Mouse (Mus musculus): ENCODE results near the gene Kcnip4. TPM values are rescaled to one million over a fixed set of nuclear protein-coding genes. Genes with fewer than 3 reads are reported as not detected.
A peak's percentile ranks its signal among the peaks of the same experiment; 100 is the strongest.

The Kcnip4 gene
- polyA plus RNA-seq (2015; fragmentation: Nextera tagmentation; extraction: Ambion mirVana): 18.4 and 21.2 TPM in 2 replicates

DNA sequence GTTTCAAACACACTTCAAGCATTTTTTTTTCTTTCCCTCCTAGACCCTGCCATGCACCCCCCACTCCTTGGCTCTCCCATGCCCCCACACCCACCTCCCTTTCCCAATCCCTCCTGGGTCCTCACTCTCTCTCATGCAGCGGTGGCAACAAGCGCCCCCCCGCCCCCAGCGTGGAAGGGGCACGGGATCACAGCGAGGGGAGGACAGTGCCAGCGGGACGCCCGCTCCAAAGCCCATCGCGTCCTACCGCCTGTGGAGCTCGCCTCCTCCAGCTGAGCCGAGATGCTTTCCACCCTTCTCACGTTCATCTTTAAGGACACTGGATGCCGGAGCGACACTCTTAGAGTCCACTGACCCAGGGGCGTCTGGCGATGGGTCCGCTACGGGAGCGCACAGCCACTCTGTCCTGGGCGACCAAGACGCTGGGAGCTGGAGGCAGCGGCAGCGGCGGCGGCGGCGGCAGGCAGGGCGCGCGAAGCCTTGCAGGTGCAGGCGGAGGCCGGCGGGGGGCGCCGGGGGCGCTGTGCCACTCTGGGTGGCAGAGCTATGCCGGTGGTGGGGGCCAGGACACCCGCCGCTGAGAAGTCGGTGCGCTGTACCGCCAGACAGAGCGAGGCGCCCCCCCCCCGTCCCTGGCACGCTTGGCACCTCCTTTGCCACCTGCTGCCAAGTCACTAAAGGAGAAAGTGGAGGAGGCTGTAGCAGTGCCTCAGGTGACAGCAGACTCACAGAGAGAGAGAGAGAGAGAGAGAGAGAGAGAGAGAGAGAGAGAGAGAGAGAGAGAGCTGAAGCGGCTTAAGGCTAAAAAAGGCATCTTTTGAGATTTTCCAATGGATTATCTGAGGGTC is at the start of gene Kcnip4:
Gene Kcnip4 (minus strand): TSS at position 514 of the 848 bp plus-strand sequence.
- 0 out of 2 replicates have a peak, but pooled peaks cover 9% of the 10 kb centered on the region for H3K27me3 ChIP-seq
- peak within 1 kb of the TSS; percentile 93 for H3K4me2 ChIP-seq
- no peak within 1 kb of the TSS for H3K27ac ChIP-seq (replicated peaks)
- H3K36me3 ChIP-seq: no peaks in the 10 kb centered on the region
- ATAC-seq (ENCODE audit: low FRiP score, low read depth): peak; percentile 90
- no peaks in the 10 kb centered on the region for H3K9me3 ChIP-seq
- under 1% methylated on average over 49 of the region's 50 CpGs for WGBS
- no peaks in the 10 kb centered on the region for H3K4me1 ChIP-seq (replicated peaks)
- H3K4me3 ChIP-seq: peak within 1 kb of the TSS; percentile 59
- H3K9ac ChIP-seq: peak within 1 kb of the TSS; percentile 51

DNA sequence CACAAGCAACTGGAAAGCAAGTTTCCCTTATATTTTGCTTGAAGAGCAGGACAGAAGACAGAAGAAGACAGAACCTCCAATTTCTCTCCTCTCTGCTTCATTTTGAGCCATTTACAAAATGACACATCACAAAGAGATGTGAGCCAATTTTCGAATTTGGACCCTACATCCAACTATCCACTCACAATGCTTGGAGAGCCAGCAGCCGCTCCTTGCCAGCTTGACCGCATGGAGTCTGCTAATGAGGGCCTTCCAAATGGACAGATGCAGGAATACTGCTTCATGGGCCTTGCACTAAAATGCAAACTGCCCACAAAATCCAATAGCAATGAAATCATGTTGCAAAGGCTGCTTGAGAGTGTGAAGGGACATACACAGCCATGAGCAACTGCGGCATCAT is 47.2 kb upstream of the Kcnip4 start:
- no peak overlapping the region for H3K4me2 ChIP-seq
- WGBS: 87% methylated on average over 4 of the region's 4 CpGs
- no peaks in the 10 kb centered on the region for H3K4me1 ChIP-seq (replicated peaks)
- H3K27ac ChIP-seq (replicated peaks): no peak overlapping the region
- no peak for ATAC-seq (ENCODE audit: low FRiP score, low read depth)
- H3K36me3 ChIP-seq: no peaks in the 10 kb centered on the region
- H3K9ac ChIP-seq: no peak overlapping the region
- H3K4me3 ChIP-seq: no peak overlapping the region
- no peaks in the 10 kb centered on the region for H3K9me3 ChIP-seq
- H3K27me3 ChIP-seq: no peaks in the 10 kb centered on the region

DNA sequence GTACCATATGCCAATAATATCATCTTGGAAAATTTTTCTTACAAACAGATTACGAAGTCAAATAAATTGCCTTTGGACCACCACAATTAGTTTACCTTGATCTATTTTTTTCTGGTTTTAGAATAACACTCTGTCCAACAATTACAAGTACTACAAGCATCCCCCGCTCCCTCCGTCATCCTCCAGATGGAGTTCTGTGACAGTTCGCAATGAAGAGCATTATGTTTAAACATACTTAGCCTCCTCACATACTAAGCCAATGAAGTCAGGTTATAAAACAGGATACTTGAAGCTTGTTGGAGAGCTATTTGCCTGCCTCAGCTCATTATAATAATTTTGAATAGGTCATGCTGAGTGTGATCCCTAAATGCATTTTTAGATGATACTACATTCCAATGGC is 39.0 kb upstream of the Kcnip4 start:
- no peak for ATAC-seq (ENCODE audit: low FRiP score, low read depth)
- Histone ChIP-seq H3K36me3 (no peaks in the 10 kb centered on the region), H3K4me2 (no peak overlapping the region), H3K4me3 (no peak overlapping the region), H3K27ac (replicated peaks) (no peak overlapping the region), H3K9me3 (no peaks in the 10 kb centered on the region), H3K4me1 (replicated peaks) (no peaks in the 10 kb centered on the region), H3K27me3 (no peaks in the 10 kb centered on the region), H3K9ac (no peak overlapping the region)
- 96% methylated on average over 4 of the region's 4 CpGs for WGBS

DNA sequence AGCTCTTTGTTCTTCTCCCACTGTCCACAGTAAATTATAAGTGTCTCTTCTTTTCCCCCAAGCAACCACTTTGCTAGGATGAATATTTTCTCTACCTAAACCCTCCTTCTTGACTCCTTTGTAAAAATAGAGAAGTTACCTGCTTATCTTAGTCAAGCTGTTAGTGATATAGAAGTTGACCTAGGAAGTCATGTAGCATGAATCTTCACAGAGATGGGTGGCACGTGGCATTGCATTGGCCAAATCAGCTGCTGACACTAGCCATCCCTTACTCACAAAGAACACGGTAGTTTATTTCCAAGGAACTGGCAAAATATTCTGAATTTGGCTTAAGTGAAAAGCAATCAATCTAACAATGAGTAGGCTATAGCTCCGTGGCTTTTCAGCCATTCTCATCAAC is 32.7 kb upstream of the Kcnip4 start:
- H3K4me3 ChIP-seq: no peak overlapping the region
- ATAC-seq (ENCODE audit: low FRiP score, low read depth): no peak
- 71% methylated on average over 3 of the region's 3 CpGs for WGBS
- no peaks in the 10 kb centered on the region for H3K9me3 ChIP-seq
- no peak overlapping the region for H3K4me2 ChIP-seq
- no peak overlapping the region for H3K9ac ChIP-seq
- no peaks in the 10 kb centered on the region for H3K36me3 ChIP-seq
- H3K27ac ChIP-seq (replicated peaks): no peak overlapping the region
- no peaks in the 10 kb centered on the region for H3K4me1 ChIP-seq (replicated peaks)
- H3K27me3 ChIP-seq: no peaks in the 10 kb centered on the region

DNA sequence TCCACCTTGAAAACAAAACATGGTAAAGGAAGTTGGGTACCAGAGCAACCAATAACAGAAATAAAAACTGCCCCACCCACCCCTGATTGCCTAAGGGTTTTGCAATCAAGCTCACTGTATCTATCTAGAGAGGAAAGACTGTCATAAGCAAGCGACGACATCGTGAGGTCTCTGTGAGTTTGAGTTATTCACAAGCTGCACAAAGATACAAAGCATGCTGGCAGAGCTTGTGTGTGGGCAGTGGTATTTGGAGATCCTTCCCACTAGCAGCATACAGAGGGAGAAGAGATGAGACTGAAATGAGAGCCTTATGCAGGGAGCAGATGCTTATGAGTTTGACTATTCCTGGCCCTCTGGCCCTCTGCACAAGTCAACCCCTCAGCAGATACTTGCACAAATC is 23.2 kb upstream of the Kcnip4 start:
- no peaks in the 10 kb centered on the region for H3K4me1 ChIP-seq (replicated peaks)
- no peak overlapping the region for H3K27ac ChIP-seq (replicated peaks)
- no peak overlapping the region for H3K4me2 ChIP-seq
- H3K4me3 ChIP-seq: no peak overlapping the region
- no peaks in the 10 kb centered on the region for H3K9me3 ChIP-seq
- ATAC-seq (ENCODE audit: low FRiP score, low read depth): no peak
- 95% methylated on average over 3 of the region's 3 CpGs for whole genome bisulfite sequencing
- H3K36me3 ChIP-seq: no peaks in the 10 kb centered on the region
- H3K9ac ChIP-seq: no peak overlapping the region
- H3K27me3 ChIP-seq: no peaks in the 10 kb centered on the region

DNA sequence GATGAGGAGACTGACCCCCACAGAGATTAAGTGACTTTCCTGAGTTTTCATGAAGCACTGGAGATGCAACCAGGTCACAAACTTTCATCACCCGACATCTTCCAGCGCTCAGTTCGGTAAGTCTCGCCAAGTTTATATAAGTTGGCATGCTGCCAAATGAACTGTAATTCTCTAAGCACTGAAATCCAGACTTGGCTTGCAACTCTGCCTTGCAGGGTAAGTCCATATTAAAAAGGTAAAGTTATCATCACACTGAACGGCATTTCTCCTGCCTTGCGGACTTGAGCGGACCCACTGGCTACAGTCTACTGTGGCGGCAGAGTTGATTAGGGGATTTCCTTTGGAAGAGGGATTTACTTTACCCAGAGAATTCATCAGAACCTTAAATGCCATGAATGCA is 4.7 kb upstream of the Kcnip4 start:
- no peak for ATAC-seq (ENCODE audit: low FRiP score, low read depth)
- 69% methylated on average over 8 of the region's 8 CpGs for WGBS
- H3K9ac ChIP-seq: no peak overlapping the region
- no peak overlapping the region for H3K4me2 ChIP-seq
- no peak overlapping the region for H3K4me3 ChIP-seq
- no peak overlapping the region for H3K27ac ChIP-seq (replicated peaks)
- H3K36me3 ChIP-seq: no peaks in the 10 kb centered on the region
- no peaks in the 10 kb centered on the region for H3K9me3 ChIP-seq
- no peaks in the 10 kb centered on the region for H3K4me1 ChIP-seq (replicated peaks)
- 0 out of 2 replicates have a peak, but pooled peaks cover 2% of the 10 kb centered on the region for H3K27me3 ChIP-seq

DNA sequence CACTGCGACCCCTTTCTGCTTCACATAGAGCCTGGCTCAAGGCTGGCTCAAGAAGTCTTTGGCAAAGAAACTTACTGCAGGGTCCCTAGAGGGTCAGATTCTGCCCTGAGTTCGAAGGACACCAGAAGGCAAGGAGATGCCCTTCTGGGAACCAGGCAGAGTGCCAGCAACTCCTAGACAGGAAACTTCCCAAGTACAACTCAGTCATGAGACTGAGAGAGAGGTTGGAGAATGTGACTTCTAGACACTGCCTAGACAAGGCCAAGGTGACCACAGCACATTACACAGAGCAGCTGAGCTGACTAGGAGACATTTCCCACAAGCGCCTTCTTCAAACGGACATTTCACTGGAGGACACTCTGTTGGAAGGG is 520 bp upstream of the Kcnip4 start:
- H3K27ac ChIP-seq (replicated peaks): no peak overlapping the region
- H3K9me3 ChIP-seq: no peaks in the 10 kb centered on the region
- no peaks in the 10 kb centered on the region for H3K4me1 ChIP-seq (replicated peaks)
- ATAC-seq (ENCODE audit: low FRiP score, low read depth): peak; percentile 6; the same call in 1 of the 2 replicates
- peak overlapping the region; percentile 93 for H3K4me2 ChIP-seq
- H3K4me3 ChIP-seq: peak overlapping the region; percentile 59
- 0 out of 2 replicates have a peak, but pooled peaks cover 9% of the 10 kb centered on the region for H3K27me3 ChIP-seq
- H3K36me3 ChIP-seq: no peaks in the 10 kb centered on the region
- no peak overlapping the region; the same call in 1 of the 2 replicates for H3K9ac ChIP-seq
- 71% methylated on average over 4 of the region's 4 CpGs for whole genome bisulfite sequencing

DNA sequence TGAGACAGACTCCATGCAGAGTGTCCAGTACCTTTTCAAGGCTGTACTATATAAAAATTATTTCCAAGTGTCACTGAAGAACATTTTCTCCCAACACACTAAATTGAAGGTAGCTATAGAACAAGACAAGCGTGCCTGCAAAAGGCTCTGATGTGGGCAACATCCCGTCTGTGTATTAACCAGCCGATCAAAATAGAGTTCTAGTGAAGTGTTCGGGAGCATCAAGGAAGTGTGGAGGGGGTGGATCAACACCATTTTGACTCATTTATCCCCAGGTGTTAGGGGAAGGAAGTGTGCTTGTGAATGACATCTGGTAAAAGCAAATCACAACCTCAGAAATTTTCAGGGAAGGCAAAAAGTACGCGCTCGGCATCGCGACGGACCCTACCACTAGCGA is 712 bp downstream of the Kcnip4 start:
- Histone ChIP-seq H3K4me3 (peak overlapping the region; percentile 59), H3K4me2 (peak overlapping the region; percentile 93), H3K27ac (replicated peaks) (no peak overlapping the region), H3K27me3 (0 out of 2 replicates have a peak, but pooled peaks cover 9% of the 10 kb centered on the region), H3K9ac (peak overlapping the region; percentile 51), H3K36me3 (no peaks in the 10 kb centered on the region), H3K9me3 (no peaks in the 10 kb centered on the region), H3K4me1 (replicated peaks) (no peaks in the 10 kb centered on the region)
- 8% methylated on average over 11 of the region's 11 CpGs for WGBS
- 0 out of 2 replicates have a peak, but pooled peaks have one; percentile 3 for ATAC-seq (ENCODE audit: low FRiP score, low read depth)

DNA sequence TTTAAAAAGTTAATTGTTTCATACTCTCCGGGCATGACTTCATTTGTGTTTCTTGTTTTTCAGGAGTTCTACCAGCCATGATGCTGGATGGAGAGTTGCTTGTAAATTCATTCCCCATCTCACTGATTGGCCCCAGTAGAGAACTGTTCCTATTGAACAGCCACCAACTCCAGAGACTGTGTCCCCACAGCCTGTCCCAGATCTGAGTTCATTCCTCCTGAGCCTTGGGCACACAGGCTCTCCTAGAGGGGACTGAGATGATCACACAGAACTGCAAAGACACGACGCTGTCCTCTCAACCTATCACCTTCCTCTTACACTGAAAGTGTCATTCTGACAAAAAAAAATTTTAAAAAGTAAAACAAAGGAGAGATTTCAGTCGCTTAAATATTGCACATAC is 1.7 kb downstream of the Kcnip4 start:
- Histone ChIP-seq H3K9ac (no peak overlapping the region), H3K4me3 (no peak overlapping the region), H3K36me3 (no peaks in the 10 kb centered on the region), H3K9me3 (no peaks in the 10 kb centered on the region), H3K27ac (replicated peaks) (no peak overlapping the region), H3K27me3 (0 out of 2 replicates have a peak, but pooled peaks cover 9% of the 10 kb centered on the region), H3K4me1 (replicated peaks) (no peaks in the 10 kb centered on the region), H3K4me2 (0 out of 2 replicates have a peak overlapping the region, but pooled peaks have one; percentile 93)
- 81% methylated on average over 4 of the region's 4 CpGs for WGBS
- no peak for ATAC-seq (ENCODE audit: low FRiP score, low read depth)

DNA sequence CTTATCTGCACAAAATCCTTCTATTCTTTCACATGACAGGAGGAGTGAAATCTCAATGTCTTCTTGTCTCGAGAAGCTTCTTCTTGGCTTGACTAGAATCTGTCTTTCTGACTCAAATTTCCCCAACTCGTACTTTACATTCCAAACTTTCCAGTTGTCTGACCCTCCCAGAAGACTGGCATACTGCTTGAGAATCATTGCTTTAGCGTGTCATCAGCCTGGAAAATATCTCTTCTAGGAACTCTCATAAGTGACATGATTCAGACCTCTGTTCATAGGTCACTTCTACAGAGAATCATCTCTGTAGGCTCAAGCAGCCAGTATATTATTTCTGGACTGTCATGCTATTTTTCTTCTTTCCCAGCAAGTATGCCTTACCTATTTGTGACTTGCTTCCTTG is 26.0 kb downstream of the Kcnip4 start:
- no peak for ATAC-seq (ENCODE audit: low FRiP score, low read depth)
- H3K9ac ChIP-seq: no peak overlapping the region
- H3K27ac ChIP-seq (replicated peaks): no peak overlapping the region
- 86% methylated on average over 3 of the region's 3 CpGs for WGBS
- no peaks in the 10 kb centered on the region for H3K9me3 ChIP-seq
- H3K4me3 ChIP-seq: no peak overlapping the region
- no peaks in the 10 kb centered on the region for H3K36me3 ChIP-seq
- H3K4me1 ChIP-seq (replicated peaks): no peaks in the 10 kb centered on the region
- H3K4me2 ChIP-seq: no peak overlapping the region
- no peaks in the 10 kb centered on the region for H3K27me3 ChIP-seq

DNA sequence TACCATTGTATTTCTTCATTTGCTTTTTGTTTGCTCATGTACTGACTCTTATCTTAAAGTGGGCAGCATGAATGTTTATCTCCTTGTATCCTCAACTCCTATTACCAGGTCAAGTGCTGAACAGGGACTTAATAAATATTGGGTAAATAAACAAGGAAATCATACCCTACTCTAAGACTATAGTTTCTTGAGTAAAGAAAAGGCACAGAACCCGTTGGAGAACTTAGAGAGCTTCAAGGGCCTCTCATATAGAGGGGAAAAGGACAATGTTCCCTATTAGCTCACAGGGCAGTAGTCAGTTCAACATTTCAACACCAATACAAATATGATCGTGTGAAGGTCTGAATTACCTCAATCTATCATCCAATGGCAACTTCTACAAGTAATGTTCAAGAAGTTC is 37.4 kb downstream of the Kcnip4 start:
- Histone ChIP-seq H3K9ac (no peak overlapping the region), H3K9me3 (no peaks in the 10 kb centered on the region), H3K36me3 (no peaks in the 10 kb centered on the region), H3K27me3 (no peaks in the 10 kb centered on the region), H3K27ac (replicated peaks) (no peak overlapping the region), H3K4me1 (replicated peaks) (no peaks in the 10 kb centered on the region), H3K4me2 (no peak overlapping the region), H3K4me3 (no peak overlapping the region)
- no peak for ATAC-seq (ENCODE audit: low FRiP score, low read depth)
- 81% methylated on average over 2 of the region's 2 CpGs for WGBS

DNA sequence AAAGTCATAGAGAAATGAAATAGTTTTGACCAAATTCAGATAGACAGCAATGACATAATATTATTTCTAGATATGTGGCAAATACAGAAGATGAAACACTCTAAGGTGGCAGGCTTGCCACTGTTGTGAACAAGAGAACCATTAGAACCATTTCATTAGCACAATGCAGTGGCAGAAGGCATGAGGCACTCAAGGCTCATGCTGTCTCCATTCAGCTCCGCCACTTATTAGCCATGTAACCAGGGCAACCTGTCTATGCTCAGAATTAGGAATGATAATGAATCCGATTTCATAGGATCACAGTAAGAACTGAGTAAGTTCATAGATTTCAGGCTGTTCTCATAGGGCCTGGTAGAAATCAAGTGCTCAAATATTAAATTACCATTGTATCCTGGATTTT is 54.0 kb downstream of the Kcnip4 start:
- Histone ChIP-seq H3K27me3 (no peaks in the 10 kb centered on the region), H3K9ac (no peak overlapping the region), H3K36me3 (no peaks in the 10 kb centered on the region), H3K9me3 (no peaks in the 10 kb centered on the region), H3K27ac (replicated peaks) (no peak overlapping the region), H3K4me2 (no peak overlapping the region), H3K4me1 (replicated peaks) (no peaks in the 10 kb centered on the region), H3K4me3 (no peak overlapping the region)
- ATAC-seq (ENCODE audit: low FRiP score, low read depth): no peak
- 53% methylated on average over 2 of the region's 2 CpGs for WGBS

Data from hindbrain, embryonic 15.5 days (tissue).